Mouse (Mus musculus) 3134 (cell line): Measurements from ENCODE around the gene Gm21992.

Experiments used
- DNase-seq: peaks from one replicate; pipeline ENCODE4 v3.0.0-alpha.2; 2011; ENCODE audit warnings: low spot score; ENCODE audit not compliant: insufficient read length; ENCODE audit errors: extremely low read depth

Gene Gm21992

DNA sequence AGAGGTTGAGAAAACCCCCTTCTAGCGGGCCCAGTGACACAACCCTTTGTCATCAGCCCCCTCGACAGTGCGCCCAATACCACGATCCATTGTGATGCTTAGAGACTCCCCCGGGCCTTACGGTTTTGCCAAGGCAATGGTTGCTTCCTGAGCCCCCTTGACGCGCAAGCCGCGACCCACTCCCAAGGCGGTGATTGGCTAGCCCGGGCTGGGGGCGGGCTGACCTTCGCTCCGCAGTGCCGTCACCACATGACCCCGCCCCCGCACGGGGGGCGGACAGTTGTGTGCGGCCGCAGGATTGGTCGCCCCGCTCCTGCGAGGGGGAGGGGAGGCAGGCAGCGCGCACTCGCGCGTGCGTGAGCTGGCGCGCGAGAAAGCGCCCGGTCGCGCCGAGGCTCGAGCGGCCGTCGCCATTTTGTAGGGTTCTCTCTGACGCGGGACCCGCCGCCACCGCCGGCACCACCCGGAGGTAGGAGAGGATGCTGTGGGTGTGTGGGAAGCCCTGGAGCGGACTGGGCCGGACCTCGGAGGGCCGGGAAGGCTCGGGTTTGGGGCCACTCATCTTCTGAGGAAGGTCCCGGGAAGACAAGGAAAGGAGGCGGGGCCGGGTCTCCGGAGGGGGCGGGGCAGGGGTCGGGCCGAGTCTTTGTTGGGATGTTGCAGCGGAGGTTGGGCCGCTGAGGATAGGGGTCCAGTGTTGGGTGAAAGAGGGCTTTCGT, 55.1 kb downstream of the Gm21992 start, which contains the start of gene Rbm4b:
Rbm4b (plus strand) TSS at position 305 of the 719 bp plus-strand sequence.
- peak; percentile 93 for DNase-seq

DNA sequence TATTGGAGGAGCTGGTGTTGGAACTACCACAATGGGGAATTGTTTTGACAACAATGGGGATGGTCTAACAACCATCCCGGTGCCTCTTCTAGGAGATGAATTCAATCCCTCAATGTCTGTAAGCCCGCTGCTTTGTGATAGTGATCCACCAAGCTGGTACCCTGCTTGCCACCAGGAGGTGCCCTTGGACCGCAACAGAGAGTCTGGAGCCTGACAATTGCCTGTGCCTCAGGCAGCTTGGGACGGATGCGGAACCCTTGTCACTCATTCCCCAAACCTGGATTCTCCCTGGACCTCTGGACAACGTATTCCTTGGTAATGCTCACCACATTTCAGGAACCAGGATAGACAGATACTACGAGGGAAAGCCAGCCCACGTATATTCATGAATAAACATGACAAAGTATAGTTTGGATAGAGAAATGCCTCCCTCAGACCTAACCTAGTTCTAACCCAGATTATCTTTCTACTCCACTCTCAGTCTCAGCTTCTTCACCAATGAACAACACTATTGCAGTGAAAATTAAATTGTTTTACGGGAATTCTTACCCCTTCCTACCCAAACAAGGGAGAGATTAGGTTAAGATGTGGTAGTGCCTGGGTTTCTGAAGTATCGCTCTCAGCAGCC, 55.7 kb downstream of the Gm21992 start:
- DNase-seq: peak; percentile 59

DNA sequence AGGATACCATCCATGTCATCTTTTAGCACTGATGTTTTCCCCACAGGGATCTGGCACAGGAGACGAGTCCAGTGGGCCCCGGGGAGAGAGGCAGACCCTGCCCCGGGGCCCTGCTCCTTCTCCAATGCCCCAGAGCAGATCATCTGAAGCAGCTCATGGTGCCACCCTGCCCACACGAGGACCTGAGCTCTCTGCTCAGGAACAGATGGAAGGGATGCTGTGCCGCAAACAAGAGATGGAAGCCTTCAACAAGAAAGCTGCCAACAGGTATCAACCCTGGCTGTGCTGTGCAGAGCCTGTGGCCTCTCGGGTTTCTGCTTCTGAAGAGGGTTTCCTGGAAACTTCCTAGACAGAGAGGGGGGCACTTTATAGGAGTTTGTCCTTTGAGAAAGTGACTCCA, 61.4 kb downstream of the Gm21992 start:
- no peak for DNase-seq

DNA sequence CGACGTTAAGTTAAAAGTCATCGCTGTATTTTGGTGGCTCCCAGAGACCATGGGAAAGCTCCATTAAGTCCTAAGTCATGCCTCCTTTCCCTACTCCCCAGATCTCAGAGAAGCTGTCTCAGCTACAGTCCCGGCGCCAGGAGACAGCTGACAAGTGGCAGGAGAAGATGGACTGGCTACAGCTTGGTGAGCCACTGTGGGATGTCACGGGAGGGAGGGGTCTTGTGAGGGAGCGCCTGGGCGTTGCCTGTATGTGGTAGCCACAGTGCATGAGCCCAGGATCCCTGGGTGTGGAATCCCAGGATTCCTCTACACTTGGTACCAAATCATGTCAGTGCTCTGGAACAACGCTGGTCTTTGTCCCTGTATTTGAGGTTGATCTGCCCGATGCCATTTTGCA, 62.9 kb downstream of the Gm21992 start:
- no peak for DNase-seq

DNA sequence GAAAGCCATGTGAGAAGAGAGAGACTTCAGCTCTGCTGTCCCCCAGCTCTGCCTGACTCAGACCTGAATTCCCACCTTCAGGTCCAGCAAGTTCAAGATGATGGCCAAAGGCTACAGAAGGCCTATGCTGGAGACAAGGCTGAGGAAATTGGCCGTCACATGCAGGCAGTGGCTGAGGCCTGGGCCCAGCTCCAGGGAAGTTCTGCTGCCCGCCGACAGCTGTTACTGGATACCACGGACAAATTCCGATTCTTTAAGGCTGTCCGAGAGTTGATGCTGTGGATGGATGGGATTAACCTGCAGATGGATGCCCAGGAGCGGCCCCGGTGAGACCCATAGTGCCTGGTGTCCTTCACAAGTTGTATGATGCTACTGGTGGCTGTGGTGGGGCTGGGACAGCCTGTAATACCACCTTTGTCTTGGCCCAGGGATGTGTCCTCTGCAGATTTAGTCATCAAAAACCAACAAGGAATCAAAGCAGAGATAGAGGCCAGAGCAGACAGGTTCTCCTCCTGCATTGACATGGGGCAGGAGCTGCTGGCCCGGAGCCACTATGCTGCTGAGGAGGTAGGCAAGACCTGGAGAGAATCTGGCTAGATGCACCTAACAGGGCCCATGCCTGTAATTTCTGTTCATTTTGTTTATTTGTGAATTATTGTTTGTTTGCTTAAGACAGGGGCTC, 63.6 kb downstream of the Gm21992 start:
- DNase-seq: no peak

DNA sequence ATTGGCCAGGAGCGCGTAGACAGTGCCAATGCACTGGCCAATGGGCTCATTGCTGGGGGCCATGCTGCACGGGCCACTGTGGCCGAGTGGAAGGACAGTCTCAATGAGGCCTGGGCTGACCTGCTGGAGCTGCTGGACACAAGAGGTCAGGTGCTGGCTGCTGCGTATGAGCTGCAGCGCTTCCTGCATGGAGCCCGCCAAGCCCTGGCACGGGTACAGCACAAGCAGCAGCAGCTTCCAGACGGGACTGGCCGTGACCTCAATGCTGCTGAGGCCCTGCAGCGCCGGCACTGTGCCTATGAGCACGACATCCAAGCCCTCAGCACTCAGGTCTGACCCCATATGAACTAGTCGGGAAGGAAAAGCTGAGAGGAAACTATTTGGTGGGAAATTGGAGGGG, 64.8 kb downstream of the Gm21992 start:
- no peak for DNase-seq

DNA sequence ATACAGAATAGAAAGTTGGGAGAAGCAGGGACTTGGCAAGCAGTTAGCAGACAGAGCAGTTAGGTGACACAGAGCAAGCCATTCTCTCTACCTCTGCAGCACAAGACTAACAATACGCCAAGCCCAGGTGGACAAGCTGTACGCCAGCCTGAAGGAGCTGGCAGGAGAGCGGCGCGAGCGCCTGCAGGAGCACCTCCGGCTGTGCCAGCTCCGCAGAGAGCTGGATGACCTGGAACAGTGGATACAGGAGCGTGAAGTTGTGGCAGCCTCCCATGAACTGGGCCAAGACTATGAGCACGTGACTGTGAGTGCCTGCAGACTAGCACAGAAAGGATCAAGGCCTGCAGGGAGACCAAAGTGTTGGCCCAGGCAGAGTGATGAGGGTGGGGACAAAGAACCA, 65.7 kb downstream of the Gm21992 start:
- no peak for DNase-seq

DNA sequence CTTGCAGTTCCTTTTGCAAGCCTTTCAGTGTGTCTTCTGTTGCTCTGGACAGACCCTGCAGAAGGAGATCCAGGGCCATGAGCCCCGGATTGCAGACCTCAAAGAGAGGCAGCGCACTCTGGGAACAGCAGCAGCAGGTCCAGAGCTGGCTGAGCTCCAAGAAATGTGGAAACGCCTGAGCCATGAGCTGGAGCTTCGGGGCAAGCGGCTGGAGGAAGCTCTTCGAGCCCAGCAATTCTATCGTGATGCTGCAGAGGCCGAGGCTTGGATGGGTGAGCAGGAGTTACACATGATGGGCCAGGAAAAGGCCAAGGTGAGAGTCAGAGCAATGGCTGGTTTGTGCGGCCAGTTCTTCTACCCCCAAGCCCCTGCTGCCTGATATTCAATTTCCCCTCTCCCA, 66.4 kb downstream of the Gm21992 start:
- DNase-seq: no peak

DNA sequence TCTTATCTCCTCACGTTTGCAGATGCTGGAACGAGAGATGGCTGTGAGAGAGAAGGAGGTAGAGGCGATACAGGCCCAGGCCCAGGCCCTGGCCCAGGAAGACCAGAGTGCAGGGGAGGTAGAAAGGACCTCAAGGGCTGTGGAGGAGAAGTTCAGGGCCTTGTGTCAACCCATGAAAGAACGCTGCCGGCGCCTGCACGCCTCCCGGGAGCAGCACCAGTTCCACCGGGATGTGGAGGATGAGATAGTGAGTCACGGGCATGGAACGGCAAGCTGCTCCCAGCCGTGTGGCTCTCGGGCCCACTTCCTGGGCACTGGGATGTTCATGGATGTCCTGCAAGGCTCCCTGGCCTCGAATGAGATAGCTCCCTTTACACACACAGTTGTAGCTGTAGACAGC, 67.4 kb downstream of the Gm21992 start:
- no peak for DNase-seq

DNA sequence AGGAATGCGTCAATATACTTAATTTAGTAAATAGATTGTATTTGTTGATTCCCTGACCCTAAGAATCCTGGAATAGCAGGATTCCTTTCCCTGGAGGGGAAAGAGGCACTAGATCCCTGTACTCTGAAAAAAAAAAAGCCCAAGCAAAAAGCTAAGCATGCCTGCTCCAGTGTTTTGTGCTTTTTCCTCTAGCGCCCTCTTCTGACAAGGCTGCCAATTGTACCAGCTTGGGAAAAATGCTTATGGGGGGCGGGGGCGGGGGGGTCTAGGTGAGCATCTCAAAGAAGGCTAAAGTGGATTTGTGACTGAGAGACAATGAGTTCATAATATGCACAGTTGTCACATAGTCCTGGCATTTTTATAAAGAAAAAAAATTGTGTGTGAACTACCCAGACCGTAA, 67.9 kb downstream of the Gm21992 start:
- no peak for DNase-seq

DNA sequence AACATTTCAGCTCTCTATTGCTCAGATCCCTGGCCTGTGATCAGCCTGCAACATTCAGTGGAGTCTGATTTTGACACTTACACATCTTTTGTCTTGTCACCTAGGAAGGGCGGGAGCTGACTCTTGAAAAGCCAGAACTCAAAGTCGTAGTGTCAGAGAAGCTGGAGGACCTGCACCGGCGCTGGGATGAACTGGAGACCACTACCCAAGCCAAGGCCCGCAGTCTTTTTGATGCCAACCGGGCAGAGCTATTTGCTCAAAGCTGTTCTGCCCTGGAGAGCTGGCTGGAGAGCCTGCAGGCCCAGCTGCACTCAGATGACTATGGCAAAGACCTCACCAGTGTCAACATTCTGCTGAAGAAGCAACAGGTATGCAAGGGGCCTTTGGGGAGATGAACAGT, 69.2 kb downstream of the Gm21992 start:
- no peak for DNase-seq

DNA sequence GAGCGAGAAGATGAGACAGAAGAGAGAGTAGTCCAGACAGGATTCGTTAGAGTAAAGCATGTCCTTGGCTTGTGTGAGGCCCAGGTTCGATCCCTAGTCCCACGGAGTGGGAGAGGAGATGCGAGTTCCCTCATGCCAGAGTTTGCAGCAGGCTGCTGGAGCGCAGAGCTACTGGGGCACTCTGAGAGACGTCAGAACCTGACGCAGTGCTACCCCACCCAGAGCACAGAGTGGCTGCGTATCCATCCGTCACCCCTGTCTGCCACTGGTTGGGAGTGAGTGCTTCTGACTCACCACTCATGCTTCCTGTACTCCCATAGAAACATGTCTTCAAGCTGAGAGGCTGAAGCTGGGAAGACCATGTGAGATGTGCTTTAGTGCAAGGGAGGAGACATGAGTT, 69.9 kb downstream of the Gm21992 start:
- no peak for DNase-seq

DNA sequence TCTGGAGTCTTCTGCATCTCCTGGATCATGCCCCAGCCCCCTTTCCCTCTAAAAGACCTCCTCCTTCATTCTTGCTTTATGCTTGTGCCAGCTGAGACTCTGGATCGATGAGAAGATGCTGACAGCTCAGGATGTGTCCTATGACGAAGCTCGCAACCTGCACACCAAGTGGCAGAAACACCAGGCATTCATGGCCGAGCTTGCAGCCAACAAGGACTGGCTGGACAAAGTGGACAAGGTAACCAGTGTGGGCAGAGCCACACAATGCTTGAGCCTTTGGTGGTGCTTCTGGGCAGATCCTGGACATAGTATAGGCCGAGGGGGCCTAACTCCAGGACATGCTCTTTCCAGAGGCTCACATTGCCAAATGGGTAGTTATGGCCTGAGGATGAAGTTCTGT, 71.7 kb downstream of the Gm21992 start:
- no peak for DNase-seq

DNA sequence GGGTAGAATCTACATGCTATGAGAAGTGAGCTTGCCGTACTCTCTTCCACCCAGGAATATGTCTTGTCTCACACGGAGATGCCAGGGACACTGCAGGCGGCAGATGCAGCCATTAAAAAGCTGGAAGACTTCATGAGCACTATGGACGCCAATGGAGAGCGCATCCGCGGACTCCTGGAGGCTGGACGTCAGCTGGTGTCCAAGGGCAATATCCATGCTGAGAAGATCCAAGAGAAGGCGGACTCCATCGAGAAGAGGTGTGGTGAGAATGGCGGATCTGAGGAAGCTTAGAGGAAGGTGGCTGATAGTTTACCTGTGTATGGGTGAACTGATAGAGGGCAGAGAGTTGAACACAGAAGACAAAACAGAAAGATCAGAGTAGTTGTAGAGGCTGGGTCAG, 72.4 kb downstream of the Gm21992 start:
- no peak for DNase-seq

DNA sequence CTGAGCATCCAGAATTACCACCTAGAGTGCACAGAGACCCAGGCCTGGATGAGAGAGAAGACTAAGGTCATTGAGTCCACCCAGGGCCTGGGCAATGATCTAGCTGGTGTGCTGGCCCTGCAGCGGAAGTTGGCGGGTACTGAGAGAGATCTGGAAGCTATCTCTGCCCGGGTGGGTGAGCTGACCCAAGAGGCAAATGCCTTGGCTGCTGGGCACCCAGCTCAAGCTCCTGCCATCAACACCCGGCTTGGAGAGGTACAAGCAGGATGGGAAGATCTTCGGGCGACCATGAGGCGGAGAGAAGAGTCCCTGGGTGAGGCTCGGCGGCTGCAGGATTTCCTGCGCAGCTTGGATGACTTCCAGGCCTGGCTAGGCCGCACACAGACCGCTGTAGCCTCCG, 73.5 kb downstream of the Gm21992 start:
- no peak for DNase-seq

DNA sequence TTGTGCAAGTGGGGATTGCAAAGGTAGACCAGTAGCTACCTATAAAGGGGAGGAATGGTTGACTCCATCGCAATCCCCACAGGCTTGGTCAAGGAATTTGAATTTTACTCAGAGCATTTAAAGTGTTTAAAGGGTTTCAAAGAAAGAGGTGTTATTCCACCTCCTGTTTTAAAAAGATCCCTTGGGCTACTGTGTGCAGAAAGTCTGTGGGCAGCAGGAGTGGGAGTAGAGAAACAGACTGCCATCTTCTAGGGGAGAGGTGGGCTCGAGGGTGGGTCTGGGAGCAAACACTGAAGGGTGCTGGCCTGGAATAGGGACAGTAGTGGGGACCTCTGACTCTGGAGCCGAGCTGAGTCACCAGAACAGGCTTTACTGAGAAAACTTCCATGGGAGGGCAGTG, 78.4 kb downstream of the Gm21992 start:
- DNase-seq: no peak

DNA sequence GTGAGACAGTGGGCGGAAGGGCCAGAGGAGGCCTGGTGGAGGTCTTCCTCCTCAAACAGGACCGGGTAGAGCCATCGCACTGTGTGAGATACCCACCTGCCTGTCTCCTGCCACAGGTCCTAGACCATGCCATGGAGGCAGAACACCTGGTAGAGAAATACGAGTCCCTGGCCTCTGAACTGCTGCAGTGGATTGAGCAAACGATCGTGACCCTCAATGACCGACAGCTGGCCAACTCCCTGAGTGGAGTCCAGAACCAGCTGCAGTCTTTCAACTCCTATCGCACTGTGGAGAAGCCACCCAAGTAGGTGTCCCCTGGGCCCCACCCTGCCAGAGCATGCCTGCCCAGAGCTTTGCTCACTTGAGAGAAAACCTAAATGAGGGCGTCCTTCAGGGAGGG, 82.2 kb downstream of the Gm21992 start:
- DNase-seq: no peak

DNA sequence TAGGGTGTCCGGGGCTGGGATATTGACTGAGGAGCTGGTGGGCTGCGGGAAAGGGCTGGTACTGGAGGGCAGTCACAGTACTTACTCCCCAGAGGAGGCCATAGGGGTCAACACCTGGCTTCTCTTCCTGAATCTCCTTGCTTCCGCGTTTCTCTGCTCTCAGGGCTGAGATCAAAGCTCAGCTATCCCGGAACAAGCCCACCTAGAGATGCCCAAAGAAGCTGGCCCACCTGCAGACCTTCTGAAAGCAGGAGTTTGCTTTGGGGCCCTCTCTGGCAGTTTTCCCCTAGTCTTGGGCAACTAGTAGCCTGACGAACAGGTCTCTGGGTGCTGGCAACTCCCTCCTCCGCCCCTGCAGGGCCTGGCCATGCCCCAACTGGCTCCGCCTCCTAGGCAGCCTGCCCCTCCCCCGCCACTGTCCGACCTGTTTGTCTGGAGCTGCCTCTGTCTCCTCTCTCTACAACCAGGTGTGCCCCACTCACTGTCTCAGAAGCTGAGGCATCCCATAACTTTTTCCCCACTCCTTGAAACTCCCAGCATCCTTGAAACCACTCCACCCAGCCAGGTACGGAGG, 90.7 kb downstream of the Gm21992 start:
- no peak for DNase-seq

DNA sequence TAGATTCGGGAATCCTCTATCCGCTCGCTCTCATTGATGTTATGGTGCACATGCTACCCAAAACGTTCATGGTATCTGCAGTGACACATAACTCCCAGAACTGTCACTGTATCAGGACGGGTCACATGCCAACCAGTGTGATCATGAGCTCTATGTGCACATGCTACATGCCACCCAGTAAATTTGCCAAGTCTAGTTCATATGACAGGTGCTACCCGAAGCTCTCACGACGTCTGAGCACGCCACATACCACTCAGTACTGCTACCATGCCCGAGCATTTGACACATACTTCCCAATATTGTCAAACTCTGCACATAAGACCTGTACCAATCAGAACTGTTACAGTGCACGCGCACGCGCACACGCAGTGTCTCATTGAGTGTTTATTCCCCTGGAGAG, 91.3 kb downstream of the Gm21992 start:
- no peak for DNase-seq

DNA sequence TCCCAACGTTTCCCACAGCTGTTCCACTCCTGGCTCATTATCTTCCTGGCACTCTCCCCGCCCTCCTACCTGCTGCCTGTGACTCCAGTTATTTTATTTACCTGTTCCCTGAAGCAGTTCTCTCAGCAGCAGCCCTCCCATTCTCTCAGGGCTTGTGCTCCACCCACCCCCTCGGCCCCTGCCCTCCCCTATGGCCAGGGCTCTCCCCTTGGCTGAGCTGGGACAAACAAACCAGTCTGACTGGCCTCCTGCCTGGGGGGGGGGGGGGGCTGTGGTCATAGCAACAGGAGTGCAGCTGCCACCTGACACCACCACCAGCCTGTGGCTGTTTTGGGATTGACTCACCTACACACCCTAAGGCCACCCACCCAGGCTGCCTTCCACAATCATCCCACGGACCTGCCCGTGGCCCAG, 92.1 kb downstream of the Gm21992 start:
- DNase-seq: peak; percentile 47

DNA sequence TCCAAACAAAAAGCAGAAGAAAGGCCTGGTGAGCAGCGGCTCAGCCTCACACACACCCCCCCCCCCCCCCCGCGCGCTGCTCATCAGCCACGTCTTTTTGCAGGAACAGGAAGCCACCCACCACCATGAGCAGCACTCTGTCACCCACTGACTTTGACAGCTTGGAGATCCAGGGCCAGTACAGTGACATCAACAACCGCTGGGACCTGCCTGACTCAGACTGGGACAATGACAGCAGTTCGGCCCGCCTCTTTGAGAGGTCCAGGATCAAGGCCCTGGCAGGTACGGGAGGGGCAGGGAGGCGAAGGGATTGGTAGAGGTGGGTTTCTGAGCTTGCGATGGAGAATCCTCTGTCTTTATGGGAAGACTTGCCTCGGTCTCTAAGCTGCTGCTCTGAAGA, 92.7 kb downstream of the Gm21992 start:
- DNase-seq: no peak

DNA sequence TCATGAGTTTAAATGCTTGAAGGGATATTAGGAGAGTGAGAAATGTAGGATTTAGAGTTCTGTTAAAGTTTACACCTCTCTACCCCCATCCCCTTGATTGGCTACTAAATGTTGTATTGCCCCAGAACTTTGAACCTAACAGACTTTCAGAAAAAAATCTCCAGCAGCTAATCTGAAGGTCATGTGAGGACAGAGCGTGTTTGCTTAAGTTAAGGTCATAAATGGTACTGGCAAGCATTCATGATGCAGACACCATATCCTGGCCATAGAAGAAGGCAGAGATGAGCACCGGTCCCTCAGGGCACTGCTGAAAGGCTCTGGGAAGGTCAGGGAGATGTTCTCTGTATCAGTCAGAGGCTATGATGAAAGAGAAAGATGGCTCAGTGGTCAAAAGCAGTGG, 94.1 kb downstream of the Gm21992 start:
- no peak for DNase-seq
